Mouse (Mus musculus) myocyte (in vitro differentiated cells): ENCODE measurements at regions not wholly inside any gene's neighbourhood (a gene's known extent, or its start where the extent isn't known, plus 50 kb on each side); places are given as distances from the start of the nearest gene placed in this dataset.
A peak's percentile ranks its signal among the peaks of the same experiment; 100 is the strongest.

ENCODE experiments used
- CEBPB ChIP-seq: IDR thresholded peaks from 2 replicates; pipeline ENCODE4 v1.6.1; 2011; ENCODE audit warnings: mild to moderate bottlenecking, moderate library complexity; ENCODE audit not compliant: poor library complexity, insufficient read depth, severe bottlenecking
- E2F4 ChIP-seq: IDR thresholded peaks from one replicate; pipeline ENCODE4 v1.6.1; 2011; ENCODE audit warnings: mild to moderate bottlenecking, control low read depth, moderate library complexity; ENCODE audit not compliant: insufficient read depth
- MAX ChIP-seq: IDR thresholded peaks from one replicate; pipeline ENCODE4 v1.6.1; 2011; ENCODE audit warnings: low read depth, mild to moderate bottlenecking, control low read depth
- MYOG ChIP-seq, 3 experiments: IDR thresholded peaks; one replicate each; pipeline ENCODE4 v1.6.1; 2011; ENCODE audit warnings: control low read depth in 2 of 3, low read depth in 2 of 3, mild to moderate bottlenecking in 2 of 3; ENCODE audit not compliant: insufficient read length in 2 of 3, control insufficient read depth in 1 of 3, insufficient read depth in 1 of 3
- POLR2A ChIP-seq: IDR thresholded peaks from one replicate; pipeline ENCODE4 v1.6.1; 2011; ENCODE audit warnings: low read depth, mild to moderate bottlenecking, control low read depth, moderate library complexity; ENCODE audit not compliant: insufficient read length
- POLR2AphosphoS2 ChIP-seq: IDR thresholded peaks from one replicate; pipeline ENCODE4 v1.6.1; 2011; ENCODE audit warnings: low read depth, control low read depth; ENCODE audit not compliant: insufficient read length
- TCF12 ChIP-seq: IDR thresholded peaks from one replicate; pipeline ENCODE4 v1.6.1; 2011; ENCODE audit warnings: mild to moderate bottlenecking, control low read depth; ENCODE audit not compliant: poor library complexity, insufficient read depth, severe bottlenecking
- TCF3 ChIP-seq: IDR thresholded peaks from one replicate; pipeline ENCODE4 v1.6.1; 2011; ENCODE audit warnings: low read depth, control low read depth; ENCODE audit not compliant: insufficient read length
- USF1 ChIP-seq: IDR thresholded peaks from one replicate; pipeline ENCODE4 v1.6.1; 2011; ENCODE audit warnings: low read depth, mild to moderate bottlenecking, control low read depth, moderate library complexity

GRCm38 (mm10) chr12:79949101-79949824, 163.6 kb downstream of the Zfp36l1 start:
- no peak for TF ChIP-seq POLR2A
- no peak for TF ChIP-seq TCF12
- TF ChIP-seq MYOG (IDR thresholded peaks at IDR 0.05; ENCODE audit: control insufficient read depth in 1 of 3, insufficient read depth in 1 of 3, insufficient read length in 2 of 3, low read depth in 2 of 3): peak; percentile 44 to 91 (median 89)
- no peak for TF ChIP-seq CEBPB
- TF ChIP-seq USF1: peak; percentile 16
- no peak for TF ChIP-seq POLR2AphosphoS2
- no peak for TF ChIP-seq E2F4
- TF ChIP-seq MAX: no peak
- peak; percentile 72 for TF ChIP-seq TCF3
